Mouse (Mus musculus) embryonic fibroblast, embryonic 13.5 days (primary cell): ENCODE data around the gene Adam22.
"Not testable (repeated sequence)": the region's sequence is repeated elsewhere in the genome, so short reads cannot be mapped to it uniquely, and the experiment has no call there.

Source experiments
- CTCF ChIP-seq: IDR thresholded peaks from 2 replicates; pipeline ENCODE4 v1.5.1; 2011; ENCODE audit warnings: mild to moderate bottlenecking, control low read depth, low read length, moderate library complexity, borderline replicate concordance; ENCODE audit not compliant: insufficient read depth
- POLR2A ChIP-seq: IDR thresholded peaks from 2 replicates; pipeline ENCODE4 v1.6.1; 2011; ENCODE audit warnings: low read depth, mild to moderate bottlenecking, control low read depth, low read length, moderate library complexity

- TF ChIP-seq POLR2A, CTCF: not testable (repeated sequence)
These were observed 333.4 kb downstream of the Adam22 start for GRCm38 (mm10) chr5:8034596-8034995.
